Mouse (Mus musculus) retina, embryonic 14.5 days (tissue): ENCODE data around the gene Larp1.
A peak's percentile ranks its signal among the peaks of the same experiment; 100 is the strongest.

Source experiments
- DNase-seq: peaks from one replicate; pipeline ENCODE4 v3.0.0-alpha.2; 2015; ENCODE audit warnings: low spot score

Gene Larp1

DNA sequence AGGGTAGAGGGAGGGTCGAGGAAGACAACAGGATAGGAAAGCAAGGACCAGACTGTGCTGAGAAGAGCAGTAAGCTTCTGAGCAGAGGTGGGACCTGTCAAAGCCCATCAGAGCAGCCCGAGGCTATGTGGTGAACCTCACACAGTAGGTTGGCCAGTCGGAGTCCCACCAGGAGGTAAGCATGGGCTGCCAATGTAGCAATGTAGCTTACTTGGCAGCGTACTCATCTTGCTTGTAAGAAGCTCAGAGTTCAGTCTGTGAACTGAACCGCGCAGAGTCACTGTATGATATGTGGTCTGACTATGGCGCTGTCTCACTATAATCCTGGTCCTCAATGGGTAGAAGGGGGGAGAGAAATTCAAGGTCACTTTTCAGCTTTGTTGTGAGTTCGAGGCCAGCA lies 5.7 kb upstream of the Larp1 start:
- DNase-seq = no peak

DNA sequence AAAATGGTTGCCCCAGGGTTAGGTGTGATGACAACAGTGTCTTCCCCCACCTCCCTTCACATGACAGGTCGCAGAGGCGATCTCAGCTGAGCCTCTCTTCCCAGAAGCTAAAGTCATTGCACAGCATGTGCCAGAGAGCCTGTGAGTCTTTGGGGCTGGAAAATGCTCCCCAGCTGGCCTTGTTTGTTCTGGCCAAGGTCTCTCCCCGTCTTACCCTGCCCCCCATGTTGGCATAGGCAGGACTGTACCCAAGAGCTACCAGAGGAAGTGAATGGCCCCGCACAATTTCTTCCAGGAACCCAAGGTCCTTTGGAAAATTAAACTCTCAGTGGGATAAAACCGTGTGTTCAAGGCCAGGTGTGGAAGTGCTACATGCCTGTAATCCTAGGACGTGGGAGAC lies 5.1 kb upstream of the Larp1 start:
- no peak for DNase-seq

DNA sequence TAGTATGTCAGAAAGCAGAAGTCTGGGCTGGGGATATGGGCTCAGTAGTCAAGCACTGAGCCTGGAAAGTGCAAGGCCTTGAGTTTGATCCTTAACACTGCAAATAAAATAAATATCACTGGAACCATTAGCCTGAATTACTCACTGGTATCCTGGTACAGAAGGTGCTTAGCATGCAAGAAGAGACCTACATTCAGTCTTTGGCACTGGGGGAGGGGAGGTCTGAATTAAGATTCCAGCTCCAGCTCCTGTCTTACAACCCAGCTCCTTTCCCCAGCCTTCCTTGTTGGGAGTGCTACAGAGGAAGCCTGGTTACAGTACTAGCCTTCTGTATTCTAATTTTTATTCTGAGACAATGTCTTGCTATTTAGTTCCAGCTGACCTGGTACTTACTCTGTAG lies 3.8 kb upstream of the Larp1 start:
- no peak for DNase-seq

DNA sequence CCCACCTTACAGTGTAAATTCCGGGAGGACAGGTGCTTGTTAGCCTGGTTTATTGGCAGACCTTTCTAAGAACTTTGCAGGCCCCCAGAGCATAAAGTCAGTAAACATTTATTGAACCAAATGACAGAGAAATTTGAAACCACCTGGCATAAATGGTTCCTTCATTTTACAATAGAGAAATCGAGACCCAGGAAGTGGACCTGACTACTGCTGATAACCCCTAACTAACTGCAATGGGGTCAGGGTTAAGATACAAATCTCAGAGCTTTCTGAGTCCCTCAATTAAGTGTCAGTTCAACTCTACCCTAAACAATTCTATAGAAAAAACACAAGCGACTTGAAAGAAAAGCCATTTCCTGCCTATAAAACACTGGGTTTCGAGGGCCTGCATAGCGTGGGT lies 851 bp upstream of the Larp1 start:
- no peak for DNase-seq

DNA sequence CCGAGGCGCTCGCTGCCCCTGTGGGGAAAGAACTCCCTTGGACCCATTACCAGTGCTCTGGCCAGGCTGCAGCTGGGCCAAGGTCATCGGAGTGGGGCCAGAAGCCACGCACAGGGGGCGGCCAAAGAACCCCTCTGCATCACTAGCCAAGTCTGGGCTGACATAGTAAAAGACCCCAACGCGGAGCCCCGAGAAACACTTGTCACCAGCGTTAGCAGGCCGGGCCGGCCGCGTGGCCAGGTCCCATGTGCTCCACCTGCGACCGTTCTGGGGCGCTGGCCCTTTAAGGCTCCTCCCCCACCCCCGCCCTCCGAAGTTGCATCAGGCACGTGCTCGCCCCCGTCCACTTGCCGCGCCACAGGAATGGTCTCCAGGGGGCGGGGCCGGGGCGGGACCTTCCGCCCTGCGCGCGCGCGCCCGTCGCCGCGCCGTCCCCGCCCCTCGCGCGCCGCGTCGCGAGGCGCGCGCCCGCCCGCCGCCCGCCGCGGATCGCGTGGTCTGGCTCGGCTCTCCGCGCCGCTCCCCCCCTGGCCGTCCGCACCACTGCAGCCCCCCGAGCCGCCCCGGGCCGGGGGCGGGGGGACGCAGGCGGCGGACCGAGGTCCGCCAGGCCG lies 320 bp upstream of the Larp1 start:
- DNase-seq = peak; percentile 91

DNA sequence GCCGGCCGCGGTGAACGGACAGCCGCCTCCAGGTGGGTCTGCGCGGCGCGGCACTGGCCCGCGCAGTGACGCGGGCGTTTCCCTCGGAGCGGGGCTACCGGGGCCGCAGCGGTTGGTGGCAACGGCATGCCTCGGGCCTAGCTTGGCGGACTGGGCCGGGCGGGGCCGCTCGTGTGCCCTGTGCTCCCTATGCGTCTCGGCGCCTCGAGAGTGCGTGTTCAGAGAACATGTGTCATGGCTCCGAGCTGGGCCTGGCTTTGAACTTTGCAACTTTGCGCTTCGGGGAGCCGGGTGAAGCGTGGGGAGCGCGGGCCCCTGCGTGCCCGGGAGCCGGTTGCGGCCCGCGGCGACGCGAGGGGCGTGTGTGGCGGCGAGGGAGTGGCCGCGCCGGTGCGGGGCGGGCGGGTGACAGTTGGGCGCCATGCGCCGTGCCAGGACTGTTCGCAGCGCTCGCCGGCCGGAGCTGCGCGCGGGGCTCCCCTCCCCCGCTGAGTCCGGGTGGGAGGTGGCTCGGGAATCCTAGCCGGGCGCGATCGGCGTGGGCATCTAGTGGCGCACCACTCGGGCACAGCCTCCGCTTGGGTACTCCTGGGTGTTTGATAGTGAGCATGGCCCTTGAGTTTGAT lies 765 bp downstream of the Larp1 start:
- DNase-seq = peak; percentile 60

DNA sequence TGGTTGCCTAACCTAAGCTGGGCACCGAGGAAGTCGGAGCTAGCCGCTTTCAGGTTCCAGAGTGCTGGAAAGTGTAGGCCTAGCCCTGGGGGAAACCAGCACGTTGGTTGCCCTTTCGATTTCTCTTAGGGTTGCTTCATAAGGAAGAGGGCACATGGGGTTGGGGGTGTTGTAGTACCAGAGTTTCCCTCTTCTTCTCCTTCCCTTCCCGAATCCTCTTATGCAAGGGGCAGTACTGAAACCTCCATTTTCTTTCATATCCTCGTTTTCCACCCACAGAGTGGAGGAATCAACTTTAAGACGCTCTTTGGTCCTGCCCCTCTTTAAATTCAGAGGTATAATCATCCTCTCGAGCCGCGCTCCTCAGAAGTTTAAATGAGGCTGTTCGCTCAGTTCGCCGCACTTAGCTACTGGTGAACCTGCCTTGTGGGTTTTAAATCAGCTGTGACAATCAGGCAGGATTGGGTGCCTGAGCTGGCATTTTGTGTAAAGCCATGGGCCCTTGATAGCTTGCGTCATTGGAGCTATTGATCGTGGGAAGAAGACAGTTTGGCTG lies 1.4 kb downstream of the Larp1 start:
- peak; percentile 14 for DNase-seq

DNA sequence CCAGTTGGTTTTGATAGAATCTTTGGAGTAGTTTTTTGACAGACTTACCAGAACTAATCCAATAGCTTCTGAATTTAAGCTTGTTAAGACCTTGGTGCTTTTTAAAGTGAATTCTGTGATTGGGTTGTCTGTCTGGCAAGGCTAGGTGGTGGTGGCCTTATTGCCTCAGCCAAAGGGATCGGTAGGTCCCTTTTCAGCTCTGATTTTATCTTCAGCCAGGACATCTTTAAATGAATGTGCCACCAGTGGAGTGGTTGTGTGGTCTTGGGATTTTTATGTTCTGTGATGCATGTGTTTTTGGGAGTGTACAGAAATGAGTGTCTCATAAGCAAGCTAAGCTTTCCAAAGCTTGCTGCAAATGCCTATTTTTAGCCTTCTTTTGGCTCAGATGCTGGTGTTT lies 2.1 kb downstream of the Larp1 start:
- no peak for DNase-seq

DNA sequence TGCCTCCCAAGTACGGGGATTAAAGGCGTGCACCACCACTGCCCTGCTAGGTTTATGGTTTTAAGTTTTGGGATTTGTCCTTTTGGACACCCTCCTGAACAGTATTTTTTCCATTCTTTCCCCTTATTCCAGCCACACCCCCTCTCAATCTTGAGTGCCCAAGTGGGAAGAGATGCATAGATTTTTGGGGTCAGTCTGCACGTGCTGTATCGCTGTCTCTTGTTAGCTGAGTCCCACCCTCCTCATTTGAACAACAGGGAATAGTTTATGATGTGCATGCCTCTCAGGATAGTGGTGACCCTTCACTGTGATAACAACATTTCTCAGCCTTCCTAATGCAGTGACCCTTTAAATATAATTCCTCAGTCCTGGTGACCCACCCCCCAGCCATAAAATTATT lies 2.9 kb downstream of the Larp1 start:
- DNase-seq = no peak

DNA sequence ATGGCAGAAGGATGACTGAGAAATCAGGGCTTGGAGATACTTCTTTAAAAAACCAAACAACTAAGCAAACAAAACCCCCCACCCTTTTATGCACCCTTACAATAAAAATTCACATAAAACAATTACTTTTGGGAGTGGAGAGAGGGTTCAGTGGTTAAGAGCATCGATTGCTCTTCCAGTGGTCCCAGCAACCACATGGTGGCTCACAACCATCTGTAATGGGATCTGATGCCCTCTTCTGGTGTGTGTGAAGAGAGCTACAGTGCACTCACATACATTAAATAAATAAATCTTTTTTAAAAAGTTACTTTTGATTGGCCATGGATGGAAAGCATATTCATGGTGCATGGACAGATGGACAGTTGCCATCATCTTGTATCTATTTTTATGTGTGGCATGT lies 3.8 kb downstream of the Larp1 start:
- DNase-seq = no peak

DNA sequence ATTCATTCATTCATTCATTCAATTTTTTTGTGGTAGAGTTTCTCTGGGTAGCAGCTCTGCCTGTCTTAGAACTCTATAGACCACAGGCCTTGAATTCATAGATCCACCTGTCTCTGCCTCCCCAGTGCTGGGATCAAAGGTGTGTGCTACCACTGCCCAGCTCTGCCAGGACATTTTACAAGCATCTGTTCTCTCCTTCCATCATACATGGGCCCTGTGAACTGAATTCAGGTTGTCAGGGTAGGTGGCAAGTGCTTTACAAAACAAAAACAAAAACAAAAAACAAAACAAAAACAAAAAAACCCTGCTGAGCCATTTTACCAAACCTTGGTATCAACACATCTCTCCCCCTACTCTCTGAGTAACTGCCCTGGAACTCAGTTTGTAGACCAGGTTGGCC lies 4.2 kb downstream of the Larp1 start:
- DNase-seq = no peak

DNA sequence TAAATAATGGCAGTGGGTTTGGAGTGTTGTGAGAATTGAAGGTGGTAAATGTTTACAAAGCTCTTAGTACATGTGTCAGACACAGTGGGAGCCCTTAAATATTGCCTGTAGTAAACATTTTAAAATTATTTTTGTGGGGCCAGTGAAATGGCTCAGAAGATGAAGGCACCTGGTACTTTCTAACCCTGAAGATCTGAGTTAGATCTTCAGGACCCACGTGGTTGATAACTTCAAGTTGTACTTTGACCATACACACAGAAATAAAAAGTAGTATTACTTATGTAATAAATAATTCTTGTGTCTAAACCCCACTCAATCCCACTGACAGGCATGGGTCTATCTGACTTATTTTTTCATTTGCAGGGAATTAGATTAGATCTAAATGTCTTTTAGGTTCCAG lies 5.7 kb downstream of the Larp1 start:
- DNase-seq = no peak

DNA sequence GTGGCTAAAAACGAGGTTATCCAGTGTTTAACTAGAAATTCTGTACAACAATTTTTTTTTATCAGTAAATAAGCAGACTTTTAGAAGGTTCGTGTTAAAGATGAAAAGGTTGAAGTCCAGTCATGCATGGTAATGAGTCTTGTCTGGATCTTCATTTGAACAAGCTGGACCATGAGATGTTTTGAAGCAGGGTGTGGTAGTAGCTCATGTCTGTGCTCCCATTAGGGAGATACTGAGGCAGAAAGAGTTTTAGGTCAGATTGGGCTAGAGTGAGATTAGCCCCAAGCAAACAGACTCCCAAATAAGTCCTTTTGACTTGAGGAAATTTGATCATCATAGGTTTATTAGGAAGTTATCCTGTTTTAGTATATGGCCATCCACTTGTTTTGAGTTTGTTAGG lies 6.5 kb downstream of the Larp1 start:
- DNase-seq = no peak

DNA sequence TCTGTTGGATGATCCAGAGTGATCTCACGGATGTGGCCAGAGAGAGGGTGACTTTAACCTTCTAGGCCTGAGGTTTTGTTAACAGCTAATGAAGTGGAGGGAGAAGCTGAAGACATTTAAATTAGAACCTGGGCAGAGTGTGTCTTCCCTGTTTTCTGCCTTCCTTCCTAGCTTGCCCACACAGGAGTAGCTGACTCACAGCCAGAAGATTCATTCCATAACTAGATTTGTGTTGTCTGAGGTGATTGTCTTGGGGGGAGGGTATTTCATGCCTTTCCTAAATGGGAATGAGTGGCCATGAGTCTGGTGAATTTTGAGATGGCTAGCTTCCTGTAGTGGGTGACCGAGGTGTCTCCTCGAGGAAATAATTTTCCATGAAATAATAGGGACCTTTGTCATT lies 7.5 kb downstream of the Larp1 start:
- DNase-seq = no peak

DNA sequence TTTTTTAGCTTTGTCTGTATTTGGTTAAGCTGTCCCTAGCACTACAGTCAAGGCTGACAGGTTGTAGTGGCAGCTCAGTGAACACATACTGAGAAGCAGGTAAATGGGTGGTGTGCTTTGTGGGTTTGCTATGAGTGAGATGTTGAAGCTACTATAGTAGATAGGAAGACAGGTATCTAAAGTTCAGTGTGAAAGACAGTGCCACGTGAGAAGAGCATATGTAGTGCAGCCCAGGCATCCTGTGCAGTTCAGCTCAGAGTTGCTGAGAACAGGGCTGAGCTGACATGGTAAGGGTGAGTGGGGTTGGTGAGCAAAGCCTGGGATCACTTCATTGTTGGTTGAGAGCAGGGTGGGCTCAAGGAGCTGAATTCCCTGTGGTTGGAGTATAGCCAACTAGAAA lies 8.6 kb downstream of the Larp1 start:
- DNase-seq = no peak

DNA sequence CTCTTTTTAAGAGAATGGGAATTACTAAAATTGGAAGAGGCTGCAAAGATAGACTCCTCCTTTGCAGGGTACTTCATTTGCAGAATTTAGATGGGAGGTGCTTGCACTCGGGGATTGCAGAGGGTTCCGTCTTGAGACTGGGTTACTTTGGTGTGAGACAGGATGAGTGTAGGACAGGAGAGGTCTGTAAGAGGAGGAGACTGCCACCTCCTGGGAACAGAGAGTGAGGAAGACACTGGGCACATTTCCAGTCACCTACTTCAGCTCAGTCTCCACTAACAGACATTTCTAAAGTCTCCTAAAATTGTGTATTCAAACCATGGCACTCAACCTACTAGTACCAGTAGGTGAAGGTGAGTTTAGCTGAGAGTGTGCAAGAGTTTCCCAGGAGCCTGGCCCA lies 9.4 kb downstream of the Larp1 start:
- DNase-seq = no peak

DNA sequence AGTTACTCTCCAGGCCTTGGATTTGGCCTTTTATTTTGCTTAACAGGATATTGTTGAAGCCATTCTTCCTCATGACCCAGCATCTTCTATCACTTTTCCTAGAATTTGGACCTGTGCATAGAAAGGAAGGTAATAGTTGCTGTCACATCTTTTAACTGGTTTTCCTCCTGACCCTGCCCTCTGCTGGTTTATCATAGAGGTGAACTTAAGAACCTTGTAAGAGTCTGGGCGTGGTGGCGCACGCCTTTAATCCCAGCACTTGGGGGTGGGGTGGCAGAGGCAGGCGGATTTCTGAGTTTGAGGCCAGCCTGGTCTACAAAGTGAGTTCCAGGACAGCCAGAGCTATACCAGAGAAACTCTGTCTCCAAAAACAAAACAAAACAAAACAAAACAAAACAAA lies 9.8 kb downstream of the Larp1 start:
- no peak for DNase-seq

DNA sequence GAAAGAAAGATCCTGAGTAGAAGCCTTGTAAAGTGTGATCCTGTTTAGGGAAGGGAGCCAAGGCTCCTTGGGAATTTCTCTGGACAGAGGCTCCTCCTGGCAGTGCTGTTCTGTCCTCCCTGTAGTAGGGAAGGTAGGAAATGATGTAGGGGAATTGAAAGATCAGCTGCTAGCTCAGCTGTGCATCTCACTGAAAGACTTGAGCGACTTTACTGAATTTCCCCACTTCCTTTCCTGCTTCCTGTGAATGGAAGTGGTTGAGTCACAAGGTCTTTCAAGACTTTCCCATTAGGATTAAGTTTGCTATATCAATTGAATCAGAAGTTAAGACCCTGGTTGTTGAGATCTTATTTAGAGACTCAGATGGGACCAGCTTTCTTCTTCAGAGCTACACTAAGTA lies 12.2 kb downstream of the Larp1 start:
- DNase-seq = no peak

DNA sequence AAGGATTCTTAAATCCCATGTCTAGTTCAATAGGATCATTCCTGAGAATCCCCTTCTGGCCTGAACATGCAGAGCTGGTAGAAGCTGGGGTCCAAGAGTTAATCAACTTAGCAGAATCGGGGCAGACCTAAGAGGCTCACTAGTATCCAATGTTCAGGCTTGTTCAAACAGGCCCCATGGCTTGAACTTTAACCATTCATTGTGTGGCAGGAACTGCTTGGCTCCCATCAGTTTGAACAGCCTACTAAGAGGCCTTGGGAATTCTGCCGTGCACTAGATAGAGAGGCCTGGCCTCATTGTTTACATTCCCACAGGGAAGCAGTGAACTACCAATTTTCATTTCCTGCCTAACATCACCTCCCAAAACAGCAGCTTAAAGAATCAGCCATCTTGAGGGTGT lies 12.8 kb downstream of the Larp1 start:
- no peak for DNase-seq

DNA sequence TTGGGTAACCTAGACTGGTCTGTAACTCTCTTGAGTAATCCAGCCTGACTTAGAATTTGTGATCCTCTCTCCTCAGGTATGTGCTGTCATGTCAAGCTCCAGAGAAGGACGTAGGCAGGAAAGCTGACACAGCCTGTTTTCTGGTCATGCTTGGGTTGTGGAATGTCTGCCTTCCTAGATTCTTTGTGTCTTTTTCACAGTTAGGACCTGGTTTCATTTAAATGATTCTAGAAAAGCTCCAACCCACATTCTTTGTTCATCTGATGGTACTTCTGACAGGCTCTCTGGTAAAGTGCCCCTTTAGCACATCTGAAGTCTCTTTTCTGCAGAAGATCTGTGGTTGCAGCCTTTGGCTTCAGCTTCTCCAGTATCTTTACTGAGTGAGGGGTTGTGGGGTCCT lies 15.4 kb downstream of the Larp1 start:
- no peak for DNase-seq

DNA sequence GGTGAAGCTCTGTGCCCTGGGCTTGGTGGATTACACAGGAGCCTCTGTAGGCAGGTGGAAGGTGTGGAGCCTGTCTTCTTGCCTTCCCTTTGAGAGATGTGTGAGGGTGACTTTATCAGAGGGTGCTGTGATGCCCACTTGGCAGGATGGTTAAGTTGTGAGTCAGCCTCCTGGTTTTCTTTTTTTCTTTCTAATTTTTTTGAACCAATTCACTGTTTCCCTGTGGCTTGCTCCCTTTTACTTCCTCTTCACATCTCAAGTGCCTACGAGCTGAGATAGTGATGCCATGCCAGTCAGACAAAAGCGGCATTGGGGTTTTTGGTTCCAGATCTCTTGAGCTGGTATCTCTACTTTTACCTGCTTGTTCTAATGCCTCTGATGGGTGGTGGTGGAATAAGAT lies 15.8 kb downstream of the Larp1 start:
- DNase-seq = no peak

DNA sequence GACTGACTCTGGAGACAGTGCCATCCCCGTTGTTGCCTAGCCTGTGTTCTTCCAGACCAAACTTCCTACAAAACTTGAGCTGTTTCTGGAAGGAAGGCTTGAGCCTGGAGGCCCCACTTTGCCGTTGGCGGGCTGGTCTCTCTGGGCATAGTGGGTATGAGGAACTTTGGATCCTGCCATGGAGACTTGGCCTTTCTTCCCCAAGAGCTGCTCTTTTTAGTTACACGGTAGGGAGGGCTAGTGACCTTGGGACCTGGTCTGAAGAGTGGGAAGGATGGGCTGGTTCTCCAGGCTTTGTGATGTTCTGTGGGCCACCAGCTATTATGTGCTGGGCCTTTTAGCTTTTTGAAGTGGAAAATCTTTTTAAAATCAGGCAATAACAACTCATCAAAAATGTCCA lies 17.0 kb downstream of the Larp1 start:
- no peak for DNase-seq

DNA sequence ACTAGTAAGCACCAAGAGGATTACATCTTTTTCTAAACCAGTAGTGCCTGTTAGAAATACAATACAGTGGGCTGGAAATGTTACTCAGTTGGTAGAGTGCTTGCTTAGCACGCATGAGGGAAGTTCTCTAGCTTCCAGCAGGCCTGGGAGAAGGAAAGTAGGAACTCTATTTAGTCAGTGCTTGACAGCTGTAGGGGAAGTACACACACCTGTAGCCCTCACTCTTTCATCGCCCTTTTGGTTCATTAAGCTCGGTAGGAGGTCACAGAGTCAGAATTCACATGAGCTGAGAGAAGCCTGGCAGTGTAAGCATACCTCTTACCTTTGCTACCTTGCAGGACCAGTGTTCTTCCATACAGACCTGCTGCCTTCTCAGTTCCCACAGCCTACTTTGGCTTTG lies 17.5 kb downstream of the Larp1 start:
- DNase-seq = no peak

DNA sequence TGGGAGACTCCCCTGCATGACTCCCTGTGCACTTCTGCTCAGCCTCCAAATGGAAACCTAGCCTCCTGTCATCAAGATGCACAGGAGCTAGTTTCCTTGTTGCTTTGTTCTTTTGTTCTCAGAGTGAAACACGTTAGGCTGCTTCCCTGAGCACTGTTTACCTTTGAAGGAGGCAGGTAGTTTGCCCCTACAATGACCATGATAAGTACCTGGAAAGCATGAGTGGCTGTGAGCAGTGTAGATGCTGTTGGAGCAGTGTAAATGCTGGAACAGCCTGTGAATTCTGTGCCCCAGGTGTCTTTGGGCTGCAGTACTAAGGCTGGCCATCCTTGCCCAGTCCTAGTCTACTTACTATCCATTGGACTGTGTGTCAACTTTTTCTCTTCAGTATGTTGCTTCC lies 18.0 kb downstream of the Larp1 start:
- DNase-seq = no peak
